Mouse (Mus musculus) bone marrow, adult 2 months (tissue): Measurements from ENCODE around the gene Lats2.

Experiments used
- CTCF ChIP-seq: fragments of 200-500 bp; IDR thresholded peaks from 2 replicates; pipeline ENCODE4 v1.5.1; 2011; ENCODE audit warnings: low read length, control low read depth; ENCODE audit not compliant: control insufficient read depth, insufficient read depth
- POLR2A ChIP-seq: fragments of 200-500 bp; IDR thresholded peaks from 2 replicates; pipeline ENCODE4 v1.6.1; 2011; ENCODE audit warnings: low read depth, mild to moderate bottlenecking, control low read depth, low read length, borderline replicate concordance; ENCODE audit not compliant: control insufficient read depth

DNA sequence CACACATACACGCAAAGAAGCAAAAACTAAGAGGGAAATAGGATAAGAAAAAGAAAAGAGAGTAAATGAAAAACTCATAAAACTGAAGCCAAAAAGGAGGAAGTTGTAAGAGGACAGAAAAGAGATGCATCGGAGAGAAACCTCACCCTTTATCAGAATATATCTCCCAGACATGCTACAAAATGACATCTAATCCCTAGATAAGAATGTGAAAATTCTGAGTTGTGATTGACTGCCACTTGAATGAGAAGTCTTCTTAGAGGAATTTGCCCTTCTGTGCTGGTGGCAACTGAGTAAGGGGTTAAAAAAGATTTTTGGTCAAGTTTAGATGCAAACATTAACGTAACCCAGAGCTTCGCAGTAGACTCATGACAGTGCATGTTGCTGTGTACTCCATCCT is 112.0 kb downstream of the Lats2 start:
- TF ChIP-seq POLR2A, result no peak
- no peak for TF ChIP-seq CTCF
